Mouse (Mus musculus) cerebellum, postnatal 10 days (tissue): ENCODE data around the gene Socs5.

Experiments
- DNase-seq, 2 experiments: peaks; one replicate each; pipeline ENCODE4 v3.0.0; 2021; ENCODE audit warnings: mixed read lengths in 2 of 2

Socs5 gene

GRCm38 (mm10) chr17:87108507-87109292, 1.2 kb downstream of the Socs5 start:
- peak in 1 of 2 experiments; percentile 9 for DNase-seq

- DNase-seq, result no peak
Observed at GRCm38 (mm10) chr17:87109504-87109903, 2.0 kb downstream of the Socs5 start.

DNA sequence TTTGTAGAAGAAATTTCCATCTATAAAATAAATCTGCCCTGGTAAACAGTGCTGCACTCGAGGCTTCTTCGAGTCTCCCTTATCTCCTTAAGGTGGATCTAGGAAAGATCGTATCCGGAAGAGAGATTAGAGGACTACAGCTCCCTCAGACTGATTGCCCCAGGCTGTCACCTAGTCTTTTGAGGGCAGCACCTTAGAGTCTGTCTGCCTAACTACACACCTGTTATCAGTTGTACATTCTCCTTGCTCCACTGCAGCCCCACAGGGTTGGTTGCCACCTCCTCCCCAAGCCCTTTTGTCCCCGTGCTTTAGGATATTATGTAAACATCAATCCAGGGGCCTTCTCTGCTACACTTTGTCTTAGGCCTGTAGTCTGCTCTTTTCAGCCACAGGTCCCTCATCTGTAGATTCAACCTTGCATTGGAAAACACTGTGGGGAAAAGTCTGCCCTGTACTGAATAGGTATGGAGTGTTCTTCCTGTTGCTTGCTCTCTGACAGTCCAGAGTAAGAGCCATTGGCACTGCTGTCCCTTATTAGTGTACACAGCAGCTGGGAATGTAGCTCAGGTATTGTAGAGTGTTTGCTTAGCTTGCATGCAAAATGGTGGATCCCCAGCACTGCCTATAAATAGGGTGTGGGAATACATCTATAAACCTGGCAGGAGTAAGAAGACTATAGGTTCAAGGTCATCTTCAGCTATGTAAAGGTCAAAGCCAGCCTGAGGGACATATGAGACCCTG, 5.5 kb downstream of the Socs5 start:
- no peak for DNase-seq

DNA sequence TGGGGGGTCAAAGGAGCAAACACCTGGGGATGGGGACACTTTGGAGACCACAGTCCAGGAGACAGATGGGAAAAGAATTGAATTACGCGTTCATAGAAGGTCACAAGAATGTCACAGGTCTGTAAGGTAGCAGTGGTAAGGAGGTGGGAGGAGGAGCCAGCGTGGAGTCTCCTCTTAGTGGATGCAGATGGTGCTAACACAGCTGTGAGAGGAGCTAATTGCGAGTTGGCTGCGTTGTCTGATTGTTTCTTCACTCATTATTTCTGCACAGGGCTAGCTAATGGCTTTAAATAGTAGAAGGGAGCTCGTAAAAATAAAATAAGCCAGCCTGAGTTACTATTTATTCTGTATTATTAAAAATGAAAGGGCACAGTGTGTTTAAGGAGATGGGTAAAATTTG, 8.1 kb downstream of the Socs5 start:
- no peak for DNase-seq

- no peak for DNase-seq
Observed at GRCm38 (mm10) chr17:87118966-87119526, 11.6 kb downstream of the Socs5 start.

GRCm38 (mm10) chr17:87125344-87125743, 17.9 kb downstream of the Socs5 start:
- peak in 1 of 2 experiments; percentile 11 for DNase-seq

DNA sequence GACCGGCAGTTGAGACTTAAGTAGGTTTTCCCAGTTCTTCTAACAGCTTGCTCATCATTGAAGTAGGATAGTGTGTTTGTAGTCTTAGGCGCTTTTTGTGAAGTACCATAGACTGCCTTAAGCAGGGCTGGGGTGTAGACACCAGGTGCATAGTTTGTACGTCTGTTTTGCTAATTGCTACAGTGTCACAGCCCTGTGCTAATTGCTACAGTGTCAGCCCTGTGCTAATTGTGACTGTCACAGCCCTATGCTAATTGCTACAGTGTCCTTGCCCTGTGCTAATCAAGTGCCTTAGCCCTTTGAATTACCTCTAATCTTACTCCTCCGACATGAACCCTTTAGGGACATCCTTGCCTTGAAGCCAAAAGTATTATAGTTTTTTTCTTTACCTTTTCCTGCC, 24.8 kb downstream of the Socs5 start:
- DNase-seq, result no peak

DNA sequence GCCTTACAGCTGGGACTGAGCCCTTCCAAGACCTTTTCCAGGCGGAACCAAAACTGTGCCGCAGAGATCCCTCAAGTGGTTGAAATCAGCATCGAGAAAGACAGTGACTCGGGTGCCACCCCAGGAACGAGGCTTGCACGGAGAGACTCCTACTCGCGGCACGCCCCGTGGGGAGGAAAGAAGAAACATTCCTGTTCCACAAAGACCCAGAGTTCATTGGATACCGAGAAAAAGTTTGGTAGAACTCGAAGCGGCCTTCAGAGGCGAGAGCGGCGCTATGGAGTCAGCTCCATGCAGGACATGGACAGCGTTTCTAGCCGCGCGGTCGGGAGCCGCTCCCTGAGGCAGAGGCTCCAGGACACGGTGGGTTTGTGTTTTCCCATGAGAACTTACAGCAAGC, 26.3 kb downstream of the Socs5 start:
- peak; percentile 20 to 28 for DNase-seq

- DNase-seq, result no peak
Observed at GRCm38 (mm10) chr17:87134631-87135030, 27.2 kb downstream of the Socs5 start.

DNA sequence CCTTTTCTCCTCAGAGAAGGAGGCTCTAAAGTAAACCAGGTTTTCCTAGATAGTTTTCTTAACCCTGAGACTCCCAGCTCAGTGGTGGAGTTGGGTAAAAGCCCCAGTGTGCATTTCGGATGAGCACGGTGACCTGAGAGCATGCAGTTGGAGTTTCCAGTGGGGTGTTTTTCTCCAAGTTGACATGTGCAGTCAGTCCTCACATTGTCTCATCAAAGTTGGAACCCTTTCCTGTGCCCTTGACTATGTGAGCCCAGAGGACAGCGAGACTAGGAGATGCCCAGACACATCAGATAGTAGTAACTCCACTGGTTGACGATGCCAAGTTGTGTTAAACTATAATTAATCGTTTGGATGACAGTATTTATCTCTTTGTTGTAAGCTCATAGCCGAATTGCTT, 28.3 kb downstream of the Socs5 start:
- DNase-seq, result no peak

GRCm38 (mm10) chr17:87141188-87141935, 33.9 kb downstream of the Socs5 start:
- DNase-seq, result no peak

- DNase-seq, result peak; percentile 48 to 56
Observed at GRCm38 (mm10) chr17:87142271-87142670, 34.8 kb downstream of the Socs5 start.

DNA sequence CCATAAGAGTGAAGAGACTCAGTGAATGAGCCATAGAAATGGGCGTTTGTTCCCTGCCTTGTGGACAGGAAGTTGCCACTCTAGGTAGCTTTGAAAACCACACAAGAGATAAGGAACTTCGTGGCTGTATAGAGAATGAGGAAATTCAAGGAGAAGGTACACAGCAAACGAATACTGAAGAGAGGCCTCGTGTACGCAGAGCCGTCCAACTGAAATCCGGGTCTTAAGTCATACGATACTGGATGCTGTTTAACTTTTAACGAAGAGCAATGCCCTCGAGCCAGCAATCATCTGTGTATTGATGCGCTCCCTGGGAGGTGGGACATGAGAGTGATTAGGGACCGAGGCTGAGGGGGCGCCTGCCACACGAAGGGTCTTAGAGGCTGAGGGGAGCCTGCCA, 35.7 kb downstream of the Socs5 start:
- no peak for DNase-seq

DNA sequence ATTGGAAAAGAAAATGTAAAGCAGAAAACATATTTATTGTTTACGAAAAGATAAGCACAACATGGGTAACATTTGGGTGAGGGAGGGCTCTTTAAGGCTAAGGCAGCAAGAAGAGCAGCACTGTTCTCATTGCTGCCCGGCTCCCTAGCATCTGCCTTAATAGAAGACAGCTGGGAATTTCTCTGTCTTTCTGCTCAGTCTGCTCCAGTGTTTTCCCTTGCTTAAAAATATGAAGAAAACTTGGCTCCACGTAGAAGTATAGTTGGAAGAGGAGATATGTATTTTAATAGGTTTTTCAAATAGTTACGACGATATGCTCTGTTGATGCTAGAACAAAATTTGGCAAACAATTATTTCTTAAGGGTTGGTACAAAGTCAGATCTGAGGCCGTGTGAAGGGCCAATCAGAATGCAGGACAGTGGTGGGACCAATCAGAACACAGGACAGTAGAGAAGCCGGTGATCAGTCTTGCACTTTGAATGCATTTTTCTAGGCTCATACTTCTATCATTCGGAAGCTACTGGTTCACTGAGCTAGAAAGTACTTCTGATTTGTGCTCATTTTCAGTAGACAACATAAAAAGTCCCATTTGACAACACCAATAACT, 39.0 kb downstream of the Socs5 start:
- DNase-seq, result no peak

GRCm38 (mm10) chr17:87149762-87150161, 42.3 kb downstream of the Socs5 start:
- DNase-seq, result no peak

DNA sequence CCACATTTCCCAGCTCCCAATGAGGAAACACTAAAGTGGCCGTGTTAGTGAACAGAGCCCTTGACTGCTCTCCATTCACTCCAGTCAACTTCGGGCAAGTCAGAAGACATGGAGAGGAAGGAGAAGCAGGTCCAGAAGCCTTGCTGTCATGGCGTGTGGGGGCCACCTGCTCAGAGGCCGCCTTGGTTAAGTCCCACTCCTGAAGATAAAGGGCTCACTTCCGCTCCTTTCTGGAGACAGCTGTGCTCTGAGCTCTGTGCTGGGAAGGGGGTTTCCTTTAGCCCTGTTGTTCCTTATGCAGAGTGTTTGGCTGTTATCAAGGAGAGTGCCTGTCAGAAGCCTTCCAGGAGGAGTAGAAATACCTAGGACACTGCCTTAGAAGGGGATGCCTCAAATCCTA, 45.5 kb downstream of the Socs5 start:
- no peak for DNase-seq

- no peak for DNase-seq
Observed at GRCm38 (mm10) chr17:87155664-87156063, 48.2 kb downstream of the Socs5 start.

GRCm38 (mm10) chr17:87157739-87158138, 50.3 kb downstream of the Socs5 start:
- DNase-seq, result no peak

GRCm38 (mm10) chr17:87158597-87158996, 51.1 kb downstream of the Socs5 start:
- DNase-seq, result no peak

- DNase-seq, result no peak
Observed at GRCm38 (mm10) chr17:87160270-87160669, 52.8 kb downstream of the Socs5 start.

GRCm38 (mm10) chr17:87164312-87164922, 56.9 kb downstream of the Socs5 start:
- DNase-seq, result no peak

DNA sequence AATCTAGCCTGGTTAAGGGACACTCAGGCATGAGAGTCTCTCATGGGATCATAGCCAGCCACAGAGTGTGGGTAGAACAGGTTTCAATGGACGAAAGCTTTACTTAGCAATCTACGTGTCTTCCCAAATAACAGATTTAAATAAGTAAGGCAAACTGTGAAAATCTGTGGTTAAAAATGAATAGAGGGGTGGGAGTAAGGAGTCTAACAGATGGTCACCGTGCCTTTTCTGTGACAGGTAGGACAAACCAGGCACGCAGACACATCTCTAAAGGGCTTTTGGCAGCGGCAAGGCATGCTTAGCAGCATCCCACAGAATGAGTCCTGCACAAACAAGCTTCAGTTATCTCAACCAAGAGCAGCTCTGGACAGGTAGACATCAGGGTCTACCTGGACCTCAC, 59.9 kb downstream of the Socs5 start:
- no peak for DNase-seq
